Mouse (Mus musculus) left cerebral cortex, postnatal 10 days (tissue): ENCODE measurements around the gene 4930442H23Rik. TPM values are rescaled to one million over a fixed set of nuclear protein-coding genes. Genes with fewer than 3 reads are reported as not detected.
"Not testable (repeated sequence)": the region's sequence is repeated elsewhere in the genome, so short reads cannot be mapped to it uniquely, and the experiment has no call there.

Experiments used
- DNase-seq, 2 experiments: peaks; one replicate each; pipeline ENCODE4 v3.0.0; 2021 to 2022; ENCODE audit warnings: low spot score in 2 of 2, mixed read lengths in 1 of 2; ENCODE audit errors: extremely low spot score in 1 of 2
- intact Hi-C: fragments of 180-260 bp; cut with DNase I; formaldehyde crosslinking; loops from one replicate; pipeline ENCODE4 v1.15.1; 2025
- total RNA-seq, 2 experiments: library from RNA; stranded (reverse); gene quantifications; 2 replicates each; pipeline ENCODE4 v1.2.3; 2021

Gene 4930442H23Rik
- not detected for total RNA-seq

GRCm38 (mm10) chr10:81183805-81184204 is at the start of gene 4930442H23Rik:
Gene 4930442H23Rik (minus strand): TSS chr10:81183849.
- DNase-seq = no peak

GRCm38 (mm10) chr10:81233226-81233585 is 49.6 kb upstream of the 4930442H23Rik start:
- DNase-seq = no peak
- intact Hi-C loops = no loop called here

More at GRCm38 (mm10) chr10:81183805-81184204, at the start of gene 4930442H23Rik:
- intact Hi-C loops = no loop called here

GRCm38 (mm10) chr10:81232580-81233225 is 49.1 kb upstream of the 4930442H23Rik start, which contains the start of gene Zfr2:
Gene Zfr2 (plus strand): TSS chr10:81233155.
- intact Hi-C loops = no loop called here
- peak; percentile 92 to 95 for DNase-seq

GRCm38 (mm10) chr10:81231436-81231835 is 47.8 kb upstream of the 4930442H23Rik start:
- no peak for DNase-seq
- intact Hi-C loops = no loop called here

GRCm38 (mm10) chr10:81230438-81231332 is 47.0 kb upstream of the 4930442H23Rik start, which contains the start of gene Atcay:
Gene Atcay (minus strand): TSS chr10:81230833.
- DNase-seq = peak; percentile 82 to 84
- intact Hi-C loops = no loop called here

- intact Hi-C loops = no loop called here
- DNase-seq = peak in 1 of 2 experiments; percentile 57
Observed at GRCm38 (mm10) chr10:81229735-81230437, 46.2 kb upstream of the 4930442H23Rik start.

GRCm38 (mm10) chr10:81223731-81224130 is 40.1 kb upstream of the 4930442H23Rik start:
- intact Hi-C loops, DNase-seq: not testable (repeated sequence)

- intact Hi-C loops = no loop called here
- DNase-seq = no peak
Observed at GRCm38 (mm10) chr10:81221402-81222015, 37.9 kb upstream of the 4930442H23Rik start.

GRCm38 (mm10) chr10:81217964-81218363 is 34.3 kb upstream of the 4930442H23Rik start:
- peak in 1 of 2 experiments; percentile 70 for DNase-seq
- intact Hi-C loops = no loop called here

GRCm38 (mm10) chr10:81217267-81217666 is 33.6 kb upstream of the 4930442H23Rik start:
- intact Hi-C loops, DNase-seq: not testable (repeated sequence)

- intact Hi-C loops = no loop called here
- no peak for DNase-seq
Observed at GRCm38 (mm10) chr10:81216810-81217209, 33.2 kb upstream of the 4930442H23Rik start.

GRCm38 (mm10) chr10:81216260-81216659 is 32.6 kb upstream of the 4930442H23Rik start:
- intact Hi-C loops = no loop called here
- DNase-seq = no peak

- DNase-seq = no peak
Observed at GRCm38 (mm10) chr10:81210154-81210553, 26.5 kb upstream of the 4930442H23Rik start.

GRCm38 (mm10) chr10:81204137-81204536 is 20.5 kb upstream of the 4930442H23Rik start:
- intact Hi-C loops = loop anchor here (10.0 kb wide), 1 partner anchor 251 kb away; the partner anchor contains the start of gene Nfic

More at GRCm38 (mm10) chr10:81210154-81210553, 26.5 kb upstream of the 4930442H23Rik start:
- intact Hi-C loops = no loop called here

GRCm38 (mm10) chr10:81202978-81203720 is 19.5 kb upstream of the 4930442H23Rik start:
- DNase-seq = peak in 1 of 2 experiments; percentile 25
- intact Hi-C loops = loop anchor here (10.0 kb wide), 1 partner anchor 252 kb away; the partner anchor contains the start of gene Nfic

More at GRCm38 (mm10) chr10:81204137-81204536, 20.5 kb upstream of the 4930442H23Rik start:
- DNase-seq = no peak

- DNase-seq = peak in 1 of 2 experiments; percentile 35
- intact Hi-C loops = loop anchor here (10.0 kb wide), 1 partner anchor 253 kb away; the partner anchor contains the start of gene Nfic
Observed at GRCm38 (mm10) chr10:81201807-81202758, 18.4 kb upstream of the 4930442H23Rik start, which contains the start of gene Nmrk2. Gene Nmrk2 (minus strand): TSS chr10:81202051.
